Mouse (Mus musculus): ENCODE data around the gene Ceacam19. TPM values are rescaled to one million over a fixed set of nuclear protein-coding genes. Genes with fewer than 3 reads are reported as not detected.
"Not testable (repeated sequence)": the region's sequence is repeated elsewhere in the genome, so short reads cannot be mapped to it uniquely, and the experiment has no call there.

The Ceacam19 gene
- not detected in 2 replicates for polyA plus RNA-seq (2012; rRNA removed)

- DNase-seq (ENCODE audit: extremely low spot score in 1 of 2, low spot score in 1 of 2), result no peak
These were observed at the start of gene Ceacam19 for GRCm38 (mm10) chr7:19887849-19888248. Ceacam19 (minus strand) TSS chr7:19887965.

DNA sequence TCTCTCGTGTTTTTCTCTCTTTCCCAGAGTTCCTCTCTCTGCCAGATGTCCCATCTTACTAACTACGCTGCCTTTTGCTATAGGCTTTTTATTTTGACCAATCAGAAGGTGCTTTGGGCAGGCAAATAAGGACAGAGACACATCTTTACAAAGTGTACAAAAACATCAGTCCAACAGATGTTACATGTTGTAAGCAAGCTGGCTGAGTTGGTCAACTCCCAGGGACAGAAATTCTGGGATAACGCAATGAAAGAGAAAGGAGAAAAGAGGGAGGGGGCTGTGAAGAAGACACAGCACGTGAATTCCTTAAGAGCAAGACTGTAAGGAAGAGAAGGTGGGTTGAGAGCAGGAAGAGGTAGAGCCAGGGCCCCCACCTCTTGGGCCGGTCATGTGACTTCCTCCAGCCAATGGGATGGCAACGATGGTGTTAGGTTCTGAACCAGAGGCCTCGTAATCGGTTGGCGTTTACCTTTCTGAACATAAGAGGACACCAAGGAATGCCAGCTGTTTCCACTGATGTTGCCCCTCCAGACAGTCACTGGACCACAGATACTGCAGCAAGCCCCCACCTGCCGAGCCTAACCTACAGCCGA, 49.6 kb upstream of the Ceacam19 start:
- DNase-seq (ENCODE audit: extremely low spot score in 1 of 2, low spot score in 1 of 2), result no peak

- no peak for DNase-seq (ENCODE audit: extremely low spot score in 1 of 2, low spot score in 1 of 2)
These were observed 48.2 kb upstream of the Ceacam19 start for GRCm38 (mm10) chr7:19935961-19936360.

DNA sequence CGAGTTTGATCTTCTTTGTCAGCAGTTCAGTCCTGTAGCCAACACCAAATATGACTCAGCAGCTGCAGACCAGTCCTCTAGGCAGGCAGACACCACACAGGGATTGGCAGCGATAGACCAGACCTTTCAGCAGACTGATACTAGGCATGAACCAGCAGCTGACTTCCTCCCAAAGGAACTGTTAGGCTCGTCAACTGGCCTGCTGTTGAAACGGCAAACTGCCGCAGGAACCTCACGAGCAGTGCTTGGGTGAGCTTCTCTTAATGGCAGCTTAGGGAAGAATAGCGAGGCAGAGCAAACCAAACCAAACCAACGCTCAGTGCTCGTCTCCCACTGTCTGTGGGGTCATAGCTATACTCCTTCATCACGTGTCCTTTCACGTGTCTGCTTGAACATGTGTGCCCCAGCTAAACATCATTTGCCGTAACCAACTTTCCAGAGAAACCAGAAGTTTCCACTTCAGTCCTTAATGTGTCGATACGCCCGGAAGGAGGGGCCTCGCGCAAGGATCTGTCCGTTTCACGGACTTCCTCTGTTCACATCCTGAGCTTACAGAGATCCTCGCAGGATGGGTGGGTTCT, 47.5 kb upstream of the Ceacam19 start:
- no peak for DNase-seq (ENCODE audit: extremely low spot score in 1 of 2, low spot score in 1 of 2)

GRCm38 (mm10) chr7:19932877-19933809, 45.4 kb upstream of the Ceacam19 start:
- peak; percentile 72 to 87 for DNase-seq (ENCODE audit: extremely low spot score in 1 of 2, low spot score in 1 of 2)

DNA sequence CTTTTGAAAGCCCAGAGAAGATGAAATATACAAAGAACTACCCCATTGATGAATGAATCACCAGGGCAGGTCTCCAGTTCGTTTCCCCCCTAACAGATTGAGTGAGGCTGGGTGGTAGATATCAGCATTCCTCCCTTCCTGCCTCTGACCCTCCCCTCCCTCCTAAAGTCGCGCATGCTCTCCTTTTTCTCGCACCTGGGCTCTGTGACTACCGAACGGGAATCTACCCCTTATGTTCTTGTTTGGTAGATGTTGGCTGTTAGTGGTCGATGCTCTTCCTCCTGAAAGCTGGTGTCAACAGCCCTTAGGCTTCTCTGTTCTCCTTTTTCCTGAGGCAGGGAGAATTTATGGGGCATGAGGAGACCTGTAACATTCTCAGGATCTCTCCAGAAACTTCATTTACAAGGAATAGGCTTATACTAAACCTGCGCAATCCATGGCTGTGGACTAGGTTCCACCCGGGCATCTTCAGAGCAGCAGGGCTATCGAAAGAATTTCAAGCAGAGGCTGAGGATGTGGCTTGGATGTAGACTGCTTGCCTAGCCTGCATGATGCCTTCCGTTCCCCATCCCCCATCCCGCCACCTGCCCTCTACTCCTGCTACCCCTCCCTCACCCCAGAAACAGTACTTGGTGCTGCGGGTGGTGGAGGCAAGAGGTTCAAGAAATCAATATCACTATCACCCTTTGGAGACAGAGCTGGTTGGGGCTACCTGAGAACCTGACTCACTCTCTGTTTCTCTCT, 44.5 kb upstream of the Ceacam19 start:
- DNase-seq (ENCODE audit: extremely low spot score in 1 of 2, low spot score in 1 of 2), result no peak

GRCm38 (mm10) chr7:19930481-19930880, 42.7 kb upstream of the Ceacam19 start:
- DNase-seq (ENCODE audit: extremely low spot score in 1 of 2, low spot score in 1 of 2), result not testable (repeated sequence)

GRCm38 (mm10) chr7:19928486-19928885, 40.7 kb upstream of the Ceacam19 start:
- no peak for DNase-seq (ENCODE audit: extremely low spot score in 1 of 2, low spot score in 1 of 2)

GRCm38 (mm10) chr7:19926849-19927480, 39.2 kb upstream of the Ceacam19 start:
- DNase-seq (ENCODE audit: extremely low spot score in 1 of 2, low spot score in 1 of 2), result no peak

DNA sequence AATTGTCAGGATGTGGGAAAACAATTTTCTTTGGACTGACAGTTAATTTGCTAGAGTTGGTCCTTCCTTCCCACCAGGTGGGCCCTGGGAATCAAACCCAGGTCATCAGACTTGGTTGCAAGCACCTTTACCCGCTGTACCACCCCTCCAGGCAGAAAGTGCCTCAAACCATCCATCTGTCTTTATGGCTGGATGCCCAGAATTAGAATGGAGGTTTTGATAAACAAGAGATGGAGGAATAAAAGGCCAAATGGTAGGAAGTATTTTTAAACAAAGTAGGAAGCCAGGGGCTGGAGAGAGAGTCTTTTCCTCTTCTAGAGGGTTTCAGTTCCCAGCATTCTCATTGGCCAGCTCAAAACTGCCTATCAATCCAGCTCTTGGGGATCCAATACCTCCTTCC, 37.6 kb upstream of the Ceacam19 start:
- no peak for DNase-seq (ENCODE audit: extremely low spot score in 1 of 2, low spot score in 1 of 2)

- no peak for DNase-seq (ENCODE audit: extremely low spot score in 1 of 2, low spot score in 1 of 2)
These were observed 36.0 kb upstream of the Ceacam19 start for GRCm38 (mm10) chr7:19923797-19924196.

- DNase-seq (ENCODE audit: extremely low spot score in 1 of 2, low spot score in 1 of 2), result no peak
These were observed 35.6 kb upstream of the Ceacam19 start for GRCm38 (mm10) chr7:19923354-19923753.

DNA sequence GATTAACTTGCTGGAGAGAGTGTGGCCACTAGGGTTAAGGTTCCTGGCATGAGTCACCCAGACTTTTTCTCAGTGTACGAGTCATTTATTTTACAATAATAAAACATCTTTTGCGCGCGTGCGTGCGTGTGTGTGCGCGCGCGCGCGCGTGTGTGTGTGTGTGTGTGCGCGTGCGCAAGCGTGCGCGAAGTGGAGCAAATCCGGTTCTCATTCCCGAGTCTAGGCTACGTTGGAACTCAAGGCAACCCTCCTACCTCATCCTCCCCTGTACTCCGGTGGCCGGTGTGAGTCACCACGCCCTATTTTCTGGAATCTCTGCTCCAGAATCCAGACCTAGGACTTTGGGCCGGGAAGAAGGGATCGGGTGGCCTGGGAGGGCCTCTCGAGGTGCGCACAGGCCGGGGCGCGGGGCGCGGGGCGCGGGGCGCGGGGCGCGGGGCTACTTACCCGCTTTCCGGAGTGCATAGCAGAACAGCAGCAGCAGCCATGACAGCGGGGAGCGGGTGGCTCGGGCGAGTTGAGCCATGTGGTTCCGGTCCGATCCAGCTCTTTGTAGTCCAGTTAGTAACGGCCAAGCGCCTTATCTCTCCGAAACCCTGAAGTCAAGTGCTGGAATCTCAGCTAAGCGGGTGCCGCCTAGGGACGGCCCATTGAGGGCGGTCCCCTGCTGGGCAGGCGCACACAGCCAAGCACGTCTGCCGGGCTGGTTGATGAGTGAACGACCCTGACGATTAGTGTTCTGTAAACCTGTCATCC, 32.9 kb upstream of the Ceacam19 start, which contains the start of gene Pvr:
Pvr (minus strand) TSS at position 655 of the 756 bp plus-strand sequence.
- peak; percentile 61 to 80 for DNase-seq (ENCODE audit: extremely low spot score in 1 of 2, low spot score in 1 of 2)

DNA sequence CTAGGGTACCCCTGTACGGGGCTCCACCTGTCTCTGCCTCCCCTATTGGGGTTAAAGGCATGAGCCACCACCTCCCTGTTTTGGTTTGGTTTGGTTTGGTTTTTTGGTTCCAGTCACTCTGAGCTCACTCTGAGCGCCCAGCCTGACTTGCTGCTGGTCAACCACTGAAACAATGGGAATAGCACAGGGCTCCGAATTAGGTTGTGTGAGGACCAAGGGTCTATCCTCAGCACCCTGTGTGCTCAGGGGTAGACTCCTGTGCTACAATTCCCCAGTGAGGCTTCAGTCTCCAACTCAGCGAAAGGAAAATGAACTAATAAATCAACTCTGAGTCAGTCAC, 32.4 kb upstream of the Ceacam19 start:
- DNase-seq (ENCODE audit: extremely low spot score in 1 of 2, low spot score in 1 of 2), result no peak

- no peak for DNase-seq (ENCODE audit: extremely low spot score in 1 of 2, low spot score in 1 of 2)
These were observed 26.8 kb upstream of the Ceacam19 start for GRCm38 (mm10) chr7:19914558-19914957.

- DNase-seq (ENCODE audit: extremely low spot score in 1 of 2, low spot score in 1 of 2), result no peak
These were observed 24.1 kb upstream of the Ceacam19 start for GRCm38 (mm10) chr7:19911695-19912524.

- DNase-seq (ENCODE audit: extremely low spot score in 1 of 2, low spot score in 1 of 2), result no peak
These were observed 23.5 kb upstream of the Ceacam19 start for GRCm38 (mm10) chr7:19911292-19911658.

DNA sequence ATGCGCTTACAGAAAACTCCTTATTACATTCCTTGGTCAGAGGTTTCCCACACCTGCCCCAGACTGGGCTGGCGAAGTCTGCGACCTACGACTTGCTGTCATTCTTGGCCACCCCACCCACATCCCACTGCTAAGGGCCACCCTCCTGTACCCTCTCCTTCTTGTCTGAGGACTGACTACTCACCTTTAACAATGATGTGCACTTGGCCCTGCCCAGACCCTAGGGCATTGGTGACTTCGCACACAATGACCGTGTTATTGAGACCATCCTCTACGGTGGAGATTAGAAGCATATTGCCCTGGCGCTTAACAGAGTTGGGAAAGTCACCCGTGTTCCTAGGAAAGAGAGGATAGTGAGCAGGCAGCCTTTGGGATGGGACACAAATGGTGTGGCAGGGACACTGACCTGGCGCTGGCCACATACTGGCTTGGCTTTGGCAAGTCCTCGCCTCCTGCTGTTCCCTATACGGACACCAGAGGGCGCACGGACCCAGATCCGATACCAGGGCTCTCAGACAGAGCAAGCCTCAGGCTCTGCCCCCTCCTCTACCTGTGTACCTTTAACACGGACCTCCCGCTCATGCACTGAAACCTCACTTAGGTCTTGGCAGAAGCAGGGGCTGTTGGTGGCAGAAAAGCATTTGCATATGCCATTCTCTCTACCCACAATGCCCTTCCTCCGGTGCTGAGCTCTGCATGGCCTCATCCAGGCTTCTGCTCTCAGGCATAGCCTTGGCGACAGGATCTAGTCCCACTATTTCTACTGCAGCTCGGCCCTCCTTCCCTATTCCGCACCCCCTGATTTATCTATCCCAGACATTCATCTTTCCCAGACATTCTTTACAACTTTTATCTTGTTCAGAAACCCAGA, 22.9 kb upstream of the Ceacam19 start:
- DNase-seq (ENCODE audit: extremely low spot score in 1 of 2, low spot score in 1 of 2), result peak in 1 of 2 experiments; percentile 87
